Mouse (Mus musculus) left cerebral cortex, postnatal 4 days (tissue): ENCODE results near the gene Hoxb9. TPM values are rescaled to one million over a fixed set of nuclear protein-coding genes. Genes with fewer than 3 reads are reported as not detected.

Experiments used
- DNase-seq: peaks from one replicate; pipeline ENCODE4 v3.0.0-alpha.2; 2022
- intact Hi-C: fragments of 180-260 bp; cut with DNase I; formaldehyde crosslinking; loops from one replicate; pipeline ENCODE4 v1.15.1; 2025
- total RNA-seq, 2 experiments: library from RNA; stranded (reverse); gene quantifications; 2 replicates each; pipeline ENCODE4 v1.2.3; 2021

Gene Hoxb9
- total RNA-seq, 2 experiments from 2014 or later: not detected

DNA sequence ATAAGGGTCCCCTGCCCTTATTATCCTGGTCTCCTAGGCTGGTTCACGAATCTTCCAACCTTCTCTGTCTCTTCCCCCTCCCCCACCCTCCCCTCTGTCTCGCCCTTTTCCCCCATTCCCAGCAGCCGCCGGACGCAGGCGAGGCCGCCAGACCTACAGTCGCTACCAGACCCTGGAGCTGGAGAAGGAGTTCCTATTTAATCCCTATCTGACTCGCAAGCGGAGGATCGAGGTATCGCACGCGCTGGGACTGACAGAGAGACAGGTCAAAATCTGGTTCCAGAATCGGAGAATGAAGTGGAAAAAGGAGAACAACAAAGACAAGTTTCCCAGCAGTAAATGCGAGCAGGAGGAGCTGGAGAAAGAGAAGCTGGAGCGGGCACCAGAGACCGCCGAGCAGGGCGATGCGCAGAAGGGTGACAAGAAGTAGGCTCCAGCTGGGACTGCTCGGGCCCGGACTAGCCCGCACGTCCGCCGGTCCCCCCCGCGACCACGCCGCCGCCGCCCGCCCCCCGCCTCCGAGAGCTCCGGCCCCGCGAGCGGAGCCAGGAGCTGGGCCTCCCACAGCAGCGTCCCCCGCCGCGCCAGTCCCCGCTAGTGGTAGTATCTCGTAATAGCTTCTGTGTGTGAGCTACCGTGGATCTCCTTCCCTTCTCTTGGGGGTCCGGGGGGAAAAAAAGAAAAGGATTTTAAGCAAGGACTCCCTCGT is 12.9 kb downstream of the Hoxb9 start:
- no peak for DNase-seq
- intact Hi-C loops: loop anchor here (5.0 kb wide), 1 partner anchor 493 kb away; the partner anchor contains the start of gene Snx11

DNA sequence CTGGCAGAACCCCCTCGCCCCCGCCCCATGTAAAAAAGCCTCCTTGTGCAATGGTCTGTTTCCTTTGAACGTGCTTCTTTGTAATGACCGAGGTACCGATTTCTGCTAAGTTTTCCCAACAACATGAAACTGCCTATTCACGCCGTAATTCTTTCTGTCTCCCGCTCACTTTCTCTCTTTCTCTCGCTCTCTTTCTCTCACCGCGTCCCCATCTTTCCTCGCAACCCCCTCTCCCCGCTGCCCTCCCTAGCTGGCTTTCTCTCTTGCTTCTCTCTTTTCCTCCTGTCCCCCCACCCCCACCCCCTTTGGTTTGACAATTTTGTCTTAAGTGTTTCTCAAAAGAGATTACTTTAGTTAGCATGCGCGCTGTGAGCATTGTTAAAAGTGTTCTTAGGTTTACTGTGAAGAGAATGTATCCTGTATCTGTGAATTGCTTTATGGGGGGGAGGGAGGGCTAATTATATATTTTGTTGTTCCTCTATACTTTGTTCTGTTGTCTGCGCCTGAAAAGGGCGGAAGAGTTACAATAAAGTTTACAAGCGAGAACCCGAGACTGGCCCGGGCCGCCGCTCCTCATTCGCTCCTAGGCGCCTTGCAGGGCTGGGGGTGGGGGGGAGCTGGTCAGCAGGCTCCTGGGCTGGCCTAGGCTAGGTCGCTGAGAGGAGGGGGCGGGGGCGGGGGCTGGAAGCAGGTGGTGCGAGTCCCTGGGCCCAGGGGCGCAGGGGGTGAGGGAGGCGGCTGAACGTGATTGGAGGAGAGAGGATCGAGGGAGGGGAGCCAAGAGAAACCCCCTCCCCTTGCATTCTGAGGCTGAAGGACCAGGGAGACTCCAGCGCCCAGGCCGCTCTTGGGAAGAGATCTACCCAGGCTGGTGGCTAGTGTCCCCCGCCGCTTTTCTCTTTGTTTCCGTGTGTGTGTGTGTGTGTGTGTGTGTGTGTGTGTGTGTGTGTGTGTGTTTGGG is 13.8 kb downstream of the Hoxb9 start:
- intact Hi-C loops: loop anchor here (5.0 kb wide), 1 partner anchor 492 kb away; the partner anchor contains the start of gene Snx11
- DNase-seq: no peak

DNA sequence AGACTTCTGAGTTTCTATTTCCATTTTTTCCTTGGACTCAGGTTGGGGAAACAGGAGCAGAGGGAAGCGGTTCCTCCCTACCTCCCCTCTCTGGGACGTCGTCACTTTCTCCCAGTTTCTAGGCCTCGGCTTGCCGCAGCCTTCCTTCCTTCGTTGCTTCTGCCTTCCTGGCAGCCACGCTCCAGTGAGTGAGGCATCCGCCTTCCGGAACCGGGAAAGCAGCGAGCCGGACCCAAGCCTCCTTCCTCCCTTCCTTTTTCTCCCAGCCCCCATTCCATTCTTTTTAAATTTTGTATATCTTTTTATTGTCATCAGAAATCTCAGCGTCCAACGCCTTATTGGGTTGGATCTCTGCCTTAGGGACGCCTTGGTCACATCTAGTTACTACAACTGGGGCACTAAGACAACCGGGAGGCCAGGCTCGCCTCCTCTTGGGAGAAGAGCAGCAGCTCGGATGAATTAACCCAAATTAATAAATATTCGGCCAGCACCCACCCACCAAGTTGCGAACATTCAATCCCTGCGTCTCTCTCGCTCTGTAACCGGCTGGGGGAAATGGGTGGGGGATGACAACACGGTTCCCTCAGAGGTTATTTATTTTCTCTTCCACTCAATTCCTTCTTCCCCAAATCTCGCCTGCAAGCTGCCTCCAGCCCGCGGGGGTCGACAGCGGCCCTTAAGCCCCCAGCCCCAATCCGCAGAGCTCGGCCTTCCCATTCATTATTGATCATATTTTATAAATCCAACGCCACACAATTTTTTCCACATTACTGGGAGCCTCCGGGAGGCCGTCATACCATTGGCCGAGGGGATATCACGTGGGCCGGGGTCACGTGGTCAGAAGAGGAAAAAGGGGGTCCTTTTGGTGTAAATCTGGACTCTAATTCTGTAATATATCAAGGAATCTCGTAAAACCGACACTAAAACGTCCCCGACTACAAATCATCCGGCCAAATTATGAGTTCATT is 14.8 kb downstream of the Hoxb9 start, which contains the start of gene Hoxb7:
Gene Hoxb7 (plus strand): TSS at position 853 of the 968 bp plus-strand sequence.
- no peak for DNase-seq
- intact Hi-C loops: no loop called here

DNA sequence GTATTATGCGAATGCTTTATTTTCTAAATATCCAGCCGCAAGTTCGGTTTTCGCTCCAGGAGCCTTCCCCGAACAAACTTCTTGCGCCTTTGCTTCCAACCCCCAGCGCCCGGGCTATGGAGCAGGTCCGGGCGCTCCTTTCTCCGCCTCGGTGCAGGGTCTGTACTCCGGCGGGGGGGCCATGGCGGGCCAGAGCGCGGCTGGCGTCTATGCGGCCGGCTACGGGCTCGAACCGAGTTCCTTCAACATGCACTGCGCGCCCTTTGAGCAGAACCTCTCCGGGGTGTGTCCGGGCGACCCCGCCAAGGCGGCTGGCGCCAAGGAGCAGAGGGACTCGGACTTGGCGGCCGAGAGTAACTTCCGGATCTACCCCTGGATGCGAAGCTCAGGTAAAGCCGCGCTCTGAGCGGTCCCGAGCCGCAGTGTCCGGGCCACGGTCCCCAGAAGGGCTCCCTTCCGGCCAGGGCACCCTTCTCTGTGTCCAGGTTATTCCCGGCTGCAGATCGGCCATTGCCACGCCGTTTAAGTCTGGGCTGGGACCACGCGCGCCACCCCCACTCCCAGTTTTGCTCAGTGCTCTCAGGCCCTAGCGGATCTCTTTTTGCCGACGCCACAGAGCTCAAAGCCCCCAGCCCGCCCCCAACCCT is 15.6 kb downstream of the Hoxb9 start:
- no peak for DNase-seq
- intact Hi-C loops: no loop called here

DNA sequence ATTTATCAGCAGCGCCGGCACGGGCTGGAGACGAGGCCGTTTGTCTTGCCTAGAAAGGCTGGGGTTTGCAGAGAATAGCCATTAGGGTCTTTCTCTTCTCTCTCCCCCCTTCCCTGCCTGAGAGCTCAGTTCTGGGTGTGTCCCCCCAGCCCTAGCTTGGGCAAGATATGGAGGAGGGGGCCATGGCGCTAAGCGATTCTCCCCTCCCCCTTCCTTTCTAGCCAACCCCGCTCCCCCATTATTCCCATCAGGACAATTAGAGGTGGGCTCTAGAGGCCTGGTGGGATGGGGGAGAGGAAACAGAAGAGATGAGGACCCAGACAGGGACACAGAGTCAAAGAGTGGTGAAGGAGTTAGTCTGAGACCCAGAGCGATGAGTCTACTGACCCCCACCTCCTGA is 16.2 kb downstream of the Hoxb9 start:
- intact Hi-C loops: no loop called here
- DNase-seq: no peak

DNA sequence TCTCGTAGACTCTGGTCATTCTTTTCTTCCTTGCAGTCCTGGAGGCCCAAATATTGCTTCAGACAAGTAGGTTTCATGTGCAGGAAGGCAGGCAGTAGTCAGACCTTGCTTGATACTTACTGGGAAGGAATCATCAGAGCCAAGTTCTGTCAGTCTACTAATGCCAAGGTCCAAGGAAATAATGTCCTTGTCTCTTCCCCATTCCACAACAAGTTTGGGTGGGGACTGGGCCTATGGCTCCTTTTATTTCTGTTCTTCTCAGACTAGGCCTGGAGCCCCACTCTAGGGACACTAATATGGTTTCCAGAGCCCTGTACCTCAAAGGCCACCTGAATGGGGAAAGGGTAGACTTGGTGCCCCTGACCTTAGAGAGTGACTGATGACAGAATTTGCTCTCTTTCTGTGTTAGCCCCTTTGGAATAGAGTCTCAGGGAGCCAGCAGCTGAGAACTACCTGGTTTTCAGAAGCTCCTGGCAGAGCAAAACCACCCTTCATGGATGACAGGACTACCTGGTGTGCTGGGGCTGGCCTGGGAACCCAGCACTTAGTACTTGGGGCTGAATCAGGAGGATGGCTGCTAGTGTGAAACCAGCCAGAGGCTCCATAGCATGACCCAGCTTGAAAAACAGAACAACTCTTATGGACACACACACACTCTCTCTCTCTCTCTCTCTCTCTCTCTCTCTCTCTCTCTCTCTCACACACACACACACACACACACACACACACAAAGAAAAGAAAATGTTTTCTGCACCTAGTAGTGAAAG is 17.4 kb downstream of the Hoxb9 start:
- intact Hi-C loops: no loop called here
- no peak for DNase-seq

DNA sequence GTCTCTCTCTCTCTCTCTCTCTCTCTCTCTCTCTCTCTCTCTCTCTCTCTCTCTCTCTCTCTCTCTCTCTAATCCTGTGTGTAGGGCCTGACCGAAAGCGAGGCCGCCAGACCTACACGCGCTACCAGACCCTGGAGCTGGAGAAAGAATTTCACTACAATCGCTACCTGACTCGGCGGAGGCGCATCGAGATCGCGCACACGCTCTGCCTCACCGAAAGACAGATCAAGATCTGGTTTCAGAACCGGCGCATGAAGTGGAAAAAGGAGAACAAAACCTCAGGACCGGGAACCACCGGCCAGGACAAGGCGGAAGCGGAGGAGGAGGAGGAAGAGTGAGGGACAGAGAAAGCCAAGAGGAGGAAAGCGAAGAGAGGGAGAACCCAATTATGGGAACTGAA is 18.0 kb downstream of the Hoxb9 start:
- intact Hi-C loops: no loop called here
- no peak for DNase-seq

DNA sequence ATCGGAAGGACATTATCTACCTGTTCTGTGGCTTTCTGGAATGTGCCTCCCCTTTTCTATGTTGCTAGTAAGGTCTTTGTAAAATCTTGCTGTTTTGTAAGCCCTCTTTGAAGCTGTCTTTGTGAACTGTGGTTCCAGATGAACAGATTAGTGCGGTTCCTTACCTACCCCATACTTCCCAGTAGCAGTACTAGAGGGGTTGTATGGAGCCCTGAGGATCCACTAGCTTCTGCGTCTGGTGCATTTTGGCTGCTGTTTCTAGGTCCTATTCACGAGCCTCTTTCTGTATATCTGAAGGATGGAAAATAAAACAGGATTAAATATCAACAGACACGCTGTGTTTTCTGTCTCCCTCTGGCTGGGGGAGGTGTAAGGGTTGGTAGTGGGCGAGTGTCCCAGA is 18.6 kb downstream of the Hoxb9 start:
- intact Hi-C loops: no loop called here
- no peak for DNase-seq

DNA sequence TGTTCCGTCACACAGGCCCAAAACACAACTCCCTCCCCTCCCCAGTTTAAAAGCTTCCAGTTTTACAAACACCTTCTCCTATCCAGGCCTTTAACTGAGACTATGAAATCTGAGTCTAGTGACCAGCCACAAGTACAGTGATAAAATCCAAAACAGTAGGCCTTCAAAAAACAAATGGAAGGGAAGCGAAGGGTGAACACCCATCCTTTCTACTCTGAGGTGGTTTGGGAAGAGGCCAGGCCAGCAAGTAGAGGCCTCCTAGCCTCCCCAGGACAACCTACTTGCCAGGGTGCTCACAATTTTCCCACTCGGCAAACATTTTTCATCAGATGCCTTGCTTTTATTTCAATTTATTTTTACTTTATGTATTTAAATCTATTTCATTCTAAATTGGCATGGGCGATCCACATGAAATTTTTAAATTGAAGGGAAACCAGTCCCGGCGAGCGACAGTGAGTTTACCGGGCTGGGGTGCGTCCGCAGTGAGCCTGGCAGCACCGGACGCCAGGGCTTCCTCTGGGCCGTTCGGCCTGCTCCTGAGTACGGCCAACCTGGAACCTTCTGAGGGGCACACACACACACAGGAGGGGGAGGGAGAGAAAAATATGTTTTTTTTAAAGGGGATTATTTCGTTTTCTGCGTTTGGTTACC is 19.6 kb downstream of the Hoxb9 start:
- intact Hi-C loops: no loop called here
- no peak for DNase-seq

DNA sequence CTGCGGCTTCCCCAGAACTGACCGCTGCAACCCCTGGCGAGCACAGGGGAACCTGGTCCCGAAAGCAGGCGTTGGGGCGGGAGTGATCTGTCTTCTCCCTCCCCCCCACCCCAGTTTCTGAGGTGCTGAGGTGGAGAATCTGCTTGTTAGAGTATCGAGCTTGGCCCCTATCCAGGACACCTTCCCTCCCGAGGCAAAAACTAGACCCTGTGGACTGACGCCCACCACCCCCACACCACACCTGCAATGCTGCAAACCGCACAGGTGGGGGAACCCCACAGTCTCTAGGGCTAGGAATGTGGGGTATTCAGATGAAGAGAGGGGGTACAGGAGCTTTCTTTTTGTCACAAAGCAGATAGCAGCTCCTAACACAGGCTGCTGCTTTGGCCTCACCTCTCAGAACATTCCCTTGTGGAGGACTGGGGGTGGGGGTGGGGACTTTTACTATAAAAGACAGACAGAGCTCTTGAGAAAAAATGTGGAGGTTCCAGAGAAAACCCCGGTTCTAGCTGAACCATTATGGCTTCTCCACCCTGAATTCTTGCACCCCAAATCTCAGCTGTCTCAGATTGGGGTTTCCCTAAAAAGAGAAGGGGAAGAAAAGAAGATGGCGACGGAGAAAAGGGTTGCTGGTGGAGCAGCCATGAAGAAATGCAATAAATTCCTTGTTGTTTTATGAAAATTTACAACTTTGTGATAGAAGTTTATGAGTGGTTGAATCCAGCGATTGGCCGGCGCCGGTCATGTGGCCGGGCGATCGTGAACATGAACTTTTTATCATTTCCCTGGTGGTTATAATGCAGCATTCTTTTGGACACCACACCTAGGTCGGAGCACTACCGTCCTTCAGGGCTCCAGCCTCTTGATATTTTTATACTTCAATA is 20.7 kb downstream of the Hoxb9 start, which contains the start of gene Hoxb6:
Gene Hoxb6 (plus strand): TSS at position 796 of the 884 bp plus-strand sequence.
- no peak for DNase-seq
- intact Hi-C loops: no loop called here

DNA sequence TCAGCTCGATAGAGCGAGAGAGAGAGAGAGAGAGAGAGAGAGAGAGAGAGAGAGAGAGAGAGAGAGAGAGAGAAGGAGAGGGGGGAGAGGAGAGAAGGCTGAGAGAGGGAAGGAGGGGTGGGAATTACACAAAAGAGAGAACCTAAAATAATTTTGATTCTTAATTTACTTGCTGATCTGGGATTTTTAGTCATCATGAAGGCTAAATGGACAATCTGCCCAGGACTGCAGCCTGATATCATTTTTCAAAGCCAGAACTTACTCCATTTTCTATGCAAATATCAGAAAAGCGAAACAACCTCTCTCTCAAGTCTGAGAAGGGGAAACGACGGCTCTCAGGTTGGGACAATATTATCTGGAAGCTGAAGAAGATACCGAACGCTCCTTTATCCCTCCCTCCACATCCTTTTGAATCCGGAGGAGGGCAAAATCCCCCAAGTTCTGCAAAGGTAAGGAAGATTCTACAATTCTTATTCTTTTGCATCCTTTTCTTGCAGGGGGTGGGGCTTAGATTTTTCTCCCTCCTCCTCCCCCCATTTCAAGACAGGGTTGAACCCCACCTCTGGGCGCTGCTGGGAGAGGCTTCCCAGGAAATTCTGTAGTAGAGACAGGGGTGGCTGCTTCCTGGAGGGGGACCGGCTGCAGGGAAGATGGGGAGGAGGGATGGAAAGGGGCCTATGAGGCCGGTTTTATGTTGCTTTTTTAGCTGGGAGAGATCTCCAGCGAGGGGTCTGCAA is 21.5 kb downstream of the Hoxb9 start:
- DNase-seq: no peak
- intact Hi-C loops: no loop called here

DNA sequence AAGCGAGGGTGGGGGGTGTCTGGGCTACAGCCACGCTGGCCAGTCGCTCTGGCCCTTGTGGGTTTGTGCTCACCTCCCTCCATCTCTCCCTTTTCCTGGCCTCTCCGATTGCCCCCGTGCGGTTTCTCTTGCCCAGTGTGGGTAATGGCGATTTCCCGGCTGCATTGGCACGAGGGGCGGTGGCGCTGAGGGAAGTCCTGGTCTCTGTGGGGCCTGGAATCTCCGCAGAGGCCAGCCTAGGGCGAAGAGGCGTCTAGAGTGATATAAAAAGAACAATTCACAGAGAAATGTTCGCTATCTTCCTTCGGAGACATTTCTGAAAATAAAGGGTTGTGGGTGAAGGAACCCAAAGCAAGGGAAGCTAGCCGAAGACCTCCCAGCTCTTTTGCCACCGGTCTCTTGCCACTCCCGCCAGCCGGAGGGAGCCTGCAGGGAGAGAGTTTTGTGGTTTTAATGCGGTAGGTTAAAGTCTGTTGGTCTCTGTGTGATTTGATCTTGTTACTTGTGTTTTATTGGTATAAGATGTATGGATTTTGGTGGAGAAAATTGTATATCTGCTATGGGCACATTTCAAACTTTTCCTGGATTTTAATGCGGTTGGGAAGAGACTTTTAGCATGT is 22.2 kb downstream of the Hoxb9 start:
- intact Hi-C loops: no loop called here
- DNase-seq: no peak

DNA sequence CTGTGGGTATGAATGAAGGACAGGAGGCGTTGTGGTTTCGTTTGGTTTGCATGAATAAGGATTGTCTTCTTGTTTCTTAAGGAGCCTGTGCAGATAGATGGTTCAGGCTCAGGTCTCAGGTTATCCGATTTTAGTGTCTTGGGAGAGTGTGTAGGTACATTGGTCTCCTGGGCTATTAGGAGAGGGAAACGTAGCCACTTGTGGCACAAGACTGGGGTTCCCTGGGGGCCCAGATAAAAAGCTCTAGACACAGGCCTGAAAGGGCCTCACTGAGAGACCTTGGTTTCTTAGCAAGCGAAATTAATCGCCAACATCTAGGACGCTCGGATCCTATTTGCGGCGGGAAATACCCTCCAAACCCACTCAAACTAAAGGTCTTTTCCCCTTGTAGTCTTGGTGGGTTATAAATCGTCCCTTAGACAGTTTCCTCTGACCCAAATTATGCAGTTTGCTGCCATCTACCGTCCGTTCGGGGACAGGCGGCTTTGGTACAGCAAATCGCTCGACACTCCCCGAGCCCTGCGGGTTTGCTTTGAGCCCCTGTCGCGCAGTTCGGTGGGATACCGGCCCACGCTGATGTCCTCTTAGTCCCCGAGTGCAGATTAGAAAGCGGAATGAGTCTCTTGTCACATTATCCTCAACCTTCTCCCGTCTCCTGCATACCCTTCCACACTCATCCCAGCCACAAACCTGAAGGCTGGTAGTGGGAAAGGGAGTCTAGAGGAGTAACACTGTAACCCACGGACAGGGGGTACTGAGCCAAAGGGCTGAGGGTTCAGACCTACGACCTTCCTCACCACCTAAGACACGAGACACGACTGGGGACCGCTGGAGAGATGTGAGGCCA is 23.2 kb downstream of the Hoxb9 start:
- DNase-seq: peak; percentile 70
- intact Hi-C loops: no loop called here

DNA sequence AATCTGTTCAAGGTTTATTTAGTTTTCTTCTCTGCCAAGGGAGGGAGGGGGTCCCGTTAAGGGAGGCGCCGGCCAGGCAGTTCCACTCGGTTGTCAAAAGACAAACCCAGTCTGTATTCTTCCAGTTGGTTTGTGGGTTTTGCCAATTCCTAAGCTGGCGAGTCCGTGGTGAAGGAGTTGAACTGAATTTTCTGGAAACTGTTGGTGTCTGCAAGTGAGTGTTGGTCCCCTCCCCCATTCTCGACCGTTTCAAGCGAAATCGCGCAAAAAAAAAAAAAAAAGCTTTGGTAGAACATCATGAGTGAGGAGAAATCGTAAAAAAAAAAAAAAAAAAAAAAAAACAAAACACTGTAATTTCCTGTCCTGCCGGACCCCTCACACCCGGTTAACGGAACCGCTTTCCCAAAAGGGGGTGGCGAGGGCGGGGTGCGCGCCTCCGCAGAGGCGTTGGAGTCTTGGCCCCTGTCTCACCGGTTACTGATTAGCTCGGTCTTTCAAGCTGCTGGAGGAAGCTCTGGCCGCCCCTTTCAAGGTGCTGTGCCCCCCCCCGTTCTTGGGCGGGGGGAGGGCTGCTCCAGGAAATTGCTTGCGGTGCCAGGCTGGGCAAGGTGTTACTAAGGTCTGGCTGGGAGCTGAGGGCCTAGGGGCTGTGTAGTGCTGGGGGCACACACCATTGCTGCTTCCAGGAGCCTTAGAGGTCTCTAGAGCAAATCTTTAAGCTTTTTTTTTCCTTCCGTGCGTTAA is 24.0 kb downstream of the Hoxb9 start:
- DNase-seq: no peak
- intact Hi-C loops: no loop called here

DNA sequence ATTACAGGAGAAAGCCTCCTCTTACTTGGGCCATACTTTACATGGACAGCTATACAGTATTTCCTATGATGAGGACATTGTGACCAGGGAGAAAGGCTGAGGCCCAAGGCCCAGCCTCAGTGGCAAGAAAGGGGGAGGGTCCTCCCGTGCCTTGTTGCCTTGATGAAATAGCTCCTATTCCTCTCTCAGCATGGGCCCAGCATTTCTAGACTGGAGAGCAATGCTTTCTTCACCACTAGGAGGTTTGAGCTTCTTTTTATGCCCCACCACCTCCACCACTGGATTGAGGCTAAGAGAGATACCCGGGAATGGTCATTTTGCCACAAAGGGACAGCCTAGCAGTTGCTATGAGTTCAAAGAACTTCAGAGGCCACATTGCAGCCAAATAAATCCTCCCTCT is 25.7 kb downstream of the Hoxb9 start:
- intact Hi-C loops: no loop called here
- DNase-seq: no peak
